Mouse (Mus musculus) kidney, embryonic 15.5 days (tissue): ENCODE results near the gene Cd300ld3. TPM values are rescaled to one million over a fixed set of nuclear protein-coding genes. Genes with fewer than 3 reads are reported as not detected.
A peak's percentile ranks its signal among the peaks of the same experiment; 100 is the strongest.

Experiments
- ATAC-seq: fragments of 200-750 bp; cut with Nextera tagmentation; replicated peaks from 2 replicates; pipeline ENCODE4 v1.8.0; 2017; ENCODE audit warnings: moderate TSS enrichment; ENCODE audit not compliant: low FRiP score
- H3K27ac ChIP-seq: fragments of 300-500 bp; sonication (generic); 2 replicates; pipeline ENCODE4 v1.5.1; 2015; ENCODE audit warnings: mild to moderate bottlenecking, inconsistent platforms
- H3K27me3 ChIP-seq: fragments of 300-500 bp; sonication (generic); 2 replicates; pipeline ENCODE4 v1.6.1; 2015; ENCODE audit warnings: inconsistent platforms
- H3K36me3 ChIP-seq: fragments of 300-500 bp; sonication (generic); 2 replicates; pipeline ENCODE4 v1.6.1; 2015; ENCODE audit warnings: inconsistent platforms
- H3K4me1 ChIP-seq: fragments of 300-500 bp; sonication (generic); 2 replicates; pipeline ENCODE4 v1.6.1; 2015; ENCODE audit warnings: inconsistent platforms
- H3K4me2 ChIP-seq: fragments of 300-500 bp; sonication (generic); 2 replicates; pipeline ENCODE4 v1.6.1; 2015; ENCODE audit warnings: moderate library complexity, mild to moderate bottlenecking, inconsistent platforms
- H3K4me3 ChIP-seq: fragments of 300-500 bp; sonication (generic); replicated peaks from 2 replicates; pipeline ENCODE4 v1.5.1; 2015; ENCODE audit warnings: mild to moderate bottlenecking, inconsistent platforms
- H3K9ac ChIP-seq: fragments of 300-500 bp; sonication (generic); 2 replicates; pipeline ENCODE4 v1.6.1; 2015; ENCODE audit warnings: mild to moderate bottlenecking, inconsistent platforms
- H3K9me3 ChIP-seq: fragments of 300-500 bp; sonication (generic); replicated peaks from 2 replicates; pipeline ENCODE4 v1.6.1; 2016; ENCODE audit warnings: inconsistent platforms
- whole genome bisulfite sequencing: fragments of 180-500 bp; shearing (Covaris S2); methylation state at CpG from one replicate; pipeline ENCODE4 v1.1.7; 2015; ENCODE audit warnings: mixed read lengths; 5-methylcytosine and 5-hydroxymethylcytosine counted together
- polyA plus RNA-seq: library from polyadenylated mRNA; unstranded; fragments of >200 nt; fragmentation: Nextera tagmentation; extraction: Ambion mirVana; gene quantifications from 2 replicates; pipeline ENCODE4 v1.2.1, GENCODE M21; 2015

The Cd300ld3 gene
- polyA plus RNA-seq: not detected in 2 replicates

DNA sequence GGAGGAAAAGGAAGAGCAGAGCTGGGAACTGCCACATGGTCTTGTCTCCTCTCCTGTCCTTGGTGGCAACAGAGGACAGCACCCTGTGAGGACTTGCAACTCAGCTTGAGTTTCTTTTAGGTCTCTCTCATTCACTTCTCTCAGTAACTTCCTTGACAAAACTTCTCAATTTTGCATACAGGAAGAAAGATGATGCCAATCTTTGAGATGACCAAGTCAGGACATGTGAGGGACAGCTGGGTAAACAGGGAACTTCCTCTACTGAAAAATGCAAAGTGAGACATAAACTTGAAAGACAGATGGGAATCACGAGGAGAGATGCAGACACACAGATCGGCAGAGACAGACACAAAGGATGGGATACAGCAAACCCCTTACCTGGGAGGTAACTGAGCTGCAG is at the start of gene Cd300ld3:
Cd300ld3 (minus strand) TSS at position 151 of the 400 bp plus-strand sequence.
- no peak within 1 kb of the TSS for H3K4me3 ChIP-seq
- no peaks in the 10 kb centered on the region for H3K9me3 ChIP-seq
- 0 out of 2 replicates have a peak, but pooled peaks cover 4% of the 10 kb centered on the region for H3K27me3 ChIP-seq
- no peaks in the 10 kb centered on the region for H3K36me3 ChIP-seq
- H3K27ac ChIP-seq: no peak within 1 kb of the TSS
- H3K9ac ChIP-seq: no peak within 1 kb of the TSS
- H3K4me1 ChIP-seq: no peaks in the 10 kb centered on the region
- no peak for ATAC-seq
- H3K4me2 ChIP-seq: no peak within 1 kb of the TSS
- WGBS: 69% methylated on average over 2 of the region's 2 CpGs

DNA sequence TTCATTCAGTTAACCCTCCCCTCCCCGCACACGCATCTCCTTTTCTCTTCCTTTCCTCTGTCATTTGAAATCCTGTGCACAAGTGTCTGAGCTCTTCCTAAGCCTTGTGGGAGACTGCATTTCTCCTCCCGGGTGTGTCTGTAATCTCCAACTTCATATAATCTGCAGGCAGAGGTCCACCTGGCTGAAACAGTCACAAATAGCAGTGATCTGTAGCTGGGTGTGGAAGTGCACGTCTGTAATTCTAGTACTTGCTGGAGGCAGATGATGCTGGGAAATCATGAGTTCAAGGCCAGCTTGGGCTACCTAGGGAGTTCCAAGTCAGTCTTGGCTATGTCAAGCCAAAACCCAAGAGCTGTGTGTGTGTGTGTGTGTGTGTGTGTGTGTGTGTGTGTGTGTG is 43.9 kb upstream of the Cd300ld3 start:
- H3K36me3 ChIP-seq: no peaks in the 10 kb centered on the region
- peaks cover 10% of the 10 kb centered on the region; the same call in 1 of the 2 replicates for H3K9me3 ChIP-seq
- peaks cover 10% of the 10 kb centered on the region for H3K4me1 ChIP-seq
- H3K27ac ChIP-seq: no peak overlapping the region
- 15% methylated on average over 4 of the region's 4 CpGs for WGBS
- peak overlapping the region; percentile 20 for H3K4me2 ChIP-seq
- H3K4me3 ChIP-seq: no peak overlapping the region
- peaks cover 38% of the 10 kb centered on the region for H3K27me3 ChIP-seq
- no peak for ATAC-seq
- no peak overlapping the region for H3K9ac ChIP-seq

GRCm38 (mm10) chr11:115091362-115091901 is 43.2 kb upstream of the Cd300ld3 start, which contains the start of gene Rab37:
Gene Rab37 (plus strand): TSS chr11:115091431.
- peak within 1 kb of the TSS; percentile 20 for H3K4me2 ChIP-seq
- peak; percentile 64 for ATAC-seq
- H3K27me3 ChIP-seq: peaks cover 38% of the 10 kb centered on the region
- peaks cover 10% of the 10 kb centered on the region; the same call in 1 of the 2 replicates for H3K9me3 ChIP-seq
- 3% methylated on average over 36 of the region's 36 CpGs for WGBS
- no peaks in the 10 kb centered on the region for H3K36me3 ChIP-seq
- no peak within 1 kb of the TSS for H3K9ac ChIP-seq
- H3K4me1 ChIP-seq: peaks cover 10% of the 10 kb centered on the region
- H3K4me3 ChIP-seq: no peak within 1 kb of the TSS
- no peak within 1 kb of the TSS for H3K27ac ChIP-seq

DNA sequence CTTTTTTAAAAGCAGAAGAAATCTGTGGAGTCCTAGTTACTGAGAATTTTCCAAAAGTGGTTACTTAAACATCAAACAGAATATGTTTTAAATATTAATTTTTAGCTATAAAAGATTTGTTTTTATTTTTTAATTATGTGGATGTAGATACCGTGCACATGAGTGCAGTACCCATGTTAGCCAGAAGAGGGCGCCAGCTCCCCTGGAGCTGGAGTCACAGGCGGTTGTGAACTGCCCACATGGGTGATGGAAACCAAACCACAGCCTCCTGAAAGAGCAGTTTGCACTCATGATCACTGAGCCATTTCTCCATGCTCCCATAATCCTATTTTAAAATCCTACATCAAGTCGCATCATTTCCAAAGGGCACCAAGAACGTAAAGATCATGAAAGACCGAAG is 41.6 kb upstream of the Cd300ld3 start:
- H3K36me3 ChIP-seq: no peaks in the 10 kb centered on the region
- peaks cover 45% of the 10 kb centered on the region for H3K27me3 ChIP-seq
- WGBS: 67% methylated on average over 6 of the region's 6 CpGs
- no peak for ATAC-seq
- H3K27ac ChIP-seq: no peak overlapping the region
- no peak overlapping the region for H3K4me2 ChIP-seq
- H3K4me3 ChIP-seq: no peak overlapping the region
- peaks cover 10% of the 10 kb centered on the region for H3K4me1 ChIP-seq
- no peak overlapping the region for H3K9ac ChIP-seq
- H3K9me3 ChIP-seq: peaks cover 10% of the 10 kb centered on the region; the same call in 1 of the 2 replicates

DNA sequence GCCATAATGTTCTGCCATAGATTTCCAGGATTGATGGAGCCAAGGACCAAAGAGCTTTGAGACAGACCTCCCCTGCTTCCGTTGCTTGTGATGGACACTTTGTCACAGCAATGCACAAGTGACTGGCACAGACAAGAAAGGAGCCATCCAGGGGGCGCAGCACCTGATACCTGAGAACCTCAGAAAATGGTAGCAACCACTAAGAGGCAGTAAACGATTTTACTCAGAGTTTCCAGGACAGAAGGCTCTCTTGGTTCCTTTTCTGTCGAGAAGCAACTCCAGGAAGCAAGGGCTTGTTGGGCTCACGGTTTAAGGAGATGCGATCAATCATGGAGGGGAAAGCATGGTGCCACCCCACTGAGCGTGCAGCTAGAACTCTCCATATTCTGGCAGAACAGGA is 38.0 kb upstream of the Cd300ld3 start:
- H3K4me3 ChIP-seq: no peak overlapping the region
- peaks cover 4% of the 10 kb centered on the region; the same call in 1 of the 2 replicates for H3K9me3 ChIP-seq
- no peaks in the 10 kb centered on the region for H3K36me3 ChIP-seq
- H3K4me1 ChIP-seq: 0 out of 2 replicates have a peak, but pooled peaks cover 3% of the 10 kb centered on the region
- no peak for ATAC-seq
- WGBS: 54% methylated on average over 7 of the region's 7 CpGs
- no peak overlapping the region for H3K27ac ChIP-seq
- peaks cover 44% of the 10 kb centered on the region for H3K27me3 ChIP-seq
- H3K9ac ChIP-seq: no peak overlapping the region
- H3K4me2 ChIP-seq: no peak overlapping the region

- ATAC-seq: no peak
- 67% methylated on average over 8 of the region's 8 CpGs for WGBS
Measured at GRCm38 (mm10) chr11:115085064-115085463, 36.9 kb upstream of the Cd300ld3 start.

DNA sequence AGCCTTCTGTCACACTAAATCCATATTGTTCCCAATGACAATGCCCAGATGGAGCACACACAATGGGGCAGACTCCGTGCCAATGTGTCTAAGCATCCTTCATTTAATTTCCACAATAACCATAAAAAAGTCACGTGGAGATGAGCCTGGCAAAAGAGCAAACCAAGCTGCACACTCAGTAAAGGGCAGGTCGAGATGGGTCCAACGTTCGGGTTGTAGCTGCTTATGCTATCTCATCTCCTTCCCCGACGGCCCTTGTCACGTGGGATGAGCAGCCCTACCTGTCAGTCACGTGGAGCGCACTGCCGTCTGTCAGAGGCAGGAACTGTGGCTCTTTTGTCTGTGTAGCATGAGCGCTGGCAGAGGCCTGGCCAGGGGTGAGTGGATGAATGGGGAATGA is 36.4 kb upstream of the Cd300ld3 start:
- 0 out of 2 replicates have a peak, but pooled peaks cover 2% of the 10 kb centered on the region for H3K4me1 ChIP-seq
- H3K4me3 ChIP-seq: no peak overlapping the region
- H3K9me3 ChIP-seq: no peaks in the 10 kb centered on the region
- WGBS: 53% methylated on average over 12 of the region's 12 CpGs
- no peak overlapping the region for H3K27ac ChIP-seq
- H3K27me3 ChIP-seq: peaks cover 30% of the 10 kb centered on the region
- no peak for ATAC-seq
- H3K4me2 ChIP-seq: no peak overlapping the region
- H3K9ac ChIP-seq: no peak overlapping the region
- no peaks in the 10 kb centered on the region for H3K36me3 ChIP-seq

More at GRCm38 (mm10) chr11:115085064-115085463, 36.9 kb upstream of the Cd300ld3 start:
- Histone ChIP-seq H3K4me3 (no peak overlapping the region), H3K27me3 (peaks cover 33% of the 10 kb centered on the region), H3K27ac (no peak overlapping the region), H3K36me3 (no peaks in the 10 kb centered on the region), H3K9me3 (peaks cover 3% of the 10 kb centered on the region; the same call in 1 of the 2 replicates), H3K9ac (no peak overlapping the region), H3K4me2 (no peak overlapping the region), H3K4me1 (0 out of 2 replicates have a peak, but pooled peaks cover 2% of the 10 kb centered on the region)

GRCm38 (mm10) chr11:115083376-115084139 is 35.3 kb upstream of the Cd300ld3 start:
- Histone ChIP-seq H3K27ac (no peak overlapping the region), H3K4me3 (no peak overlapping the region), H3K27me3 (peaks cover 30% of the 10 kb centered on the region), H3K4me1 (0 out of 2 replicates have a peak, but pooled peaks cover 2% of the 10 kb centered on the region), H3K9ac (no peak overlapping the region), H3K36me3 (no peaks in the 10 kb centered on the region), H3K4me2 (no peak overlapping the region), H3K9me3 (no peaks in the 10 kb centered on the region)
- WGBS: 46% methylated on average over 18 of the region's 18 CpGs
- ATAC-seq: no peak

- no peak overlapping the region for H3K9ac ChIP-seq
Measured at GRCm38 (mm10) chr11:115082196-115082595, 34.0 kb upstream of the Cd300ld3 start.

DNA sequence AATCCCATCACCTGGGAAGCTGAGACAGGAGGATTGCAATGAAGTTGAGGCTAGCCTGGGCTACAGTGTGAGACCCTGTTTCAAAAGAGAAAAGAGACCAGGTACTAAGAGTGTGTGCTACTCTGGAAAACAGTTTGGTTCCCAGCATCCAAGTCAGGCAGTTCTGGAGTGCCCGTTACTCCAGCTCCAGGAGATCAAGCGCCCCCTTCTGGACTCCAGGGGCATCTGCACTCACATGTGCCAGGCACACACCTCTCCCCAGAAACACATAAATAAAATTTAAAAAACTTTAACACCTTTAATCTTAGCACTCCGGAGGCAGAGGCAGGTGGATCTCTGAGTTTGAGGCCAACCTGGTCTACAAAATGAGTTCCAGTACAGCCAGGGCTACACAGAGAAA is 33.2 kb upstream of the Cd300ld3 start:
- no peak overlapping the region for H3K27ac ChIP-seq
- 0 out of 2 replicates have a peak, but pooled peaks cover 2% of the 10 kb centered on the region for H3K4me1 ChIP-seq
- H3K9me3 ChIP-seq: no peaks in the 10 kb centered on the region
- peaks cover 26% of the 10 kb centered on the region for H3K27me3 ChIP-seq
- no peak overlapping the region for H3K9ac ChIP-seq
- H3K36me3 ChIP-seq: no peaks in the 10 kb centered on the region
- WGBS: 69% methylated on average over 3 of the region's 3 CpGs
- no peak overlapping the region for H3K4me2 ChIP-seq
- H3K4me3 ChIP-seq: no peak overlapping the region
- no peak for ATAC-seq

More at GRCm38 (mm10) chr11:115082196-115082595, 34.0 kb upstream of the Cd300ld3 start:
- Histone ChIP-seq H3K4me2 (no peak overlapping the region), H3K27me3 (peaks cover 26% of the 10 kb centered on the region), H3K4me1 (0 out of 2 replicates have a peak, but pooled peaks cover 2% of the 10 kb centered on the region), H3K27ac (no peak overlapping the region), H3K4me3 (no peak overlapping the region), H3K9me3 (no peaks in the 10 kb centered on the region), H3K36me3 (no peaks in the 10 kb centered on the region)
- WGBS: 43% methylated on average over 6 of the region's 6 CpGs
- ATAC-seq: 0 out of 2 replicates have a peak, but pooled peaks have one; percentile 54

- Histone ChIP-seq H3K4me2 (no peak overlapping the region), H3K27ac (no peak overlapping the region), H3K9ac (no peak overlapping the region), H3K4me1 (0 out of 2 replicates have a peak, but pooled peaks cover 2% of the 10 kb centered on the region), H3K36me3 (no peaks in the 10 kb centered on the region), H3K27me3 (peaks cover 26% of the 10 kb centered on the region), H3K9me3 (no peaks in the 10 kb centered on the region), H3K4me3 (no peak overlapping the region)
- no peak for ATAC-seq
- WGBS: 34% methylated on average over 13 of the region's 13 CpGs
Measured at GRCm38 (mm10) chr11:115080886-115081285, 32.7 kb upstream of the Cd300ld3 start.

GRCm38 (mm10) chr11:115078680-115079079 is 30.5 kb upstream of the Cd300ld3 start:
- no peak for ATAC-seq
- no peak overlapping the region for H3K9ac ChIP-seq
- H3K9me3 ChIP-seq: no peaks in the 10 kb centered on the region
- no peak overlapping the region for H3K4me2 ChIP-seq
- H3K27ac ChIP-seq: no peak overlapping the region
- H3K36me3 ChIP-seq: no peaks in the 10 kb centered on the region
- H3K4me1 ChIP-seq: 0 out of 2 replicates have a peak, but pooled peaks cover 2% of the 10 kb centered on the region
- H3K27me3 ChIP-seq: peaks cover 7% of the 10 kb centered on the region
- H3K4me3 ChIP-seq: no peak overlapping the region
- 86% methylated on average over 5 of the region's 5 CpGs for WGBS
